Mouse (Mus musculus) embryonic fibroblast, embryonic 13.5 days (primary cell): ENCODE results near the gene Hist2h2aa2.

Source experiments
- CTCF ChIP-seq: IDR thresholded peaks from 2 replicates; pipeline ENCODE4 v1.5.1; 2011; ENCODE audit warnings: mild to moderate bottlenecking, control low read depth, low read length, moderate library complexity, borderline replicate concordance; ENCODE audit not compliant: insufficient read depth
- POLR2A ChIP-seq: IDR thresholded peaks from 2 replicates; pipeline ENCODE4 v1.6.1; 2011; ENCODE audit warnings: low read depth, mild to moderate bottlenecking, control low read depth, low read length, moderate library complexity

DNA sequence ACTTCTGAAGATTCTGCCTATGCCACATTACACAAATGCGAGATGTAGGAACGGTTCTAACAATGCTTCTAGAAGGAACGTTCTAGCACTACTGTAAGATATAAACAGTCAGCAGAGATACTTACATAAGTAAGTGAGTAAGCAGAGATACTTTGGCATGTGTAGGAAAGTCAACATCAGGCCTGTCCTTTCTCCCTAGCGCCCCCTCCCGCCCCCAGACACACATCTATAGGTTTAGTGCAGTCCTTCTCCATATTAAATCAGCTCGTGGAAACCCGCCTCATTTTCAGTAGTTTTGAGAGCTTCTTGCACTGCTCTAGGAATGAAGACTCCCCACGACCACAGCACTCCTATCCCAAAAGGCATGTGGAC lies 37.3 kb upstream of the Hist2h2aa2 start:
- TF ChIP-seq CTCF: no peak
- TF ChIP-seq POLR2A: no peak
